Mouse (Mus musculus): Measurements from ENCODE around the gene Sarm1.

- TF ChIP-seq CTCF (conservative IDR thresholded peaks at IDR 0.05; ENCODE audit: low read length) (no peak), NANOG (IDR thresholded peaks at IDR 0.05; ENCODE audit: borderline replicate concordance, low read length) (no peak)
These were observed 448 bp downstream of the Sarm1 start for GRCm38 (mm10) chr11:78497071-78497541.
